Mouse (Mus musculus) midbrain, embryonic 15.5 days (tissue): ENCODE measurements around the gene Arhgap32. TPM values are rescaled to one million over a fixed set of nuclear protein-coding genes. Genes with fewer than 3 reads are reported as not detected.
"Not testable (repeated sequence)": the region's sequence is repeated elsewhere in the genome, so short reads cannot be mapped to it uniquely, and the experiment has no call there.

Source experiments
- ATAC-seq: fragments of 200-750 bp; cut with Nextera tagmentation; replicated peaks from 2 replicates; pipeline ENCODE4 v1.8.0; 2017; ENCODE audit warnings: moderate TSS enrichment
- H3K27ac ChIP-seq: fragments of 300-500 bp; sonication (generic); 2 replicates; pipeline ENCODE4 v1.5.1; 2015; ENCODE audit warnings: mild to moderate bottlenecking, inconsistent platforms
- H3K27me3 ChIP-seq: fragments of 300-500 bp; sonication (generic); replicated peaks from 2 replicates; pipeline ENCODE4 v1.6.1; 2015; ENCODE audit warnings: inconsistent platforms
- H3K36me3 ChIP-seq: fragments of 300-500 bp; sonication (generic); replicated peaks from 2 replicates; pipeline ENCODE4 v1.6.1; 2015; ENCODE audit warnings: inconsistent platforms
- H3K4me1 ChIP-seq: fragments of 300-500 bp; sonication (generic); 2 replicates; pipeline ENCODE4 v1.6.1; 2015; ENCODE audit warnings: inconsistent platforms
- H3K4me2 ChIP-seq: fragments of 300-500 bp; sonication (generic); 2 replicates; pipeline ENCODE4 v1.6.1; 2015; ENCODE audit warnings: inconsistent platforms, mild to moderate bottlenecking, moderate library complexity
- H3K4me3 ChIP-seq: fragments of 300-500 bp; sonication (generic); 2 replicates; pipeline ENCODE4 v1.5.1; 2015; ENCODE audit warnings: mild to moderate bottlenecking, inconsistent platforms
- H3K9ac ChIP-seq: fragments of 300-500 bp; sonication (generic); 2 replicates; pipeline ENCODE4 v1.6.1; 2015; ENCODE audit warnings: mild to moderate bottlenecking, inconsistent platforms
- H3K9me3 ChIP-seq: fragments of 300-500 bp; sonication (generic); 2 replicates; pipeline ENCODE4 v1.6.1; 2016; ENCODE audit warnings: inconsistent platforms
- WGBS: fragments of 180-500 bp; shearing (Covaris S2); methylation state at CpG from one replicate; pipeline ENCODE4 v1.1.7; 2015; ENCODE audit warnings: mixed read lengths; 5-methylcytosine and 5-hydroxymethylcytosine counted together
- polyA plus RNA-seq: library from polyadenylated mRNA; unstranded; fragments of >200 nt; fragmentation: Nextera tagmentation; extraction: Ambion mirVana; gene quantifications from 2 replicates; pipeline ENCODE4 v1.2.1, GENCODE M21; 2015

Arhgap32 gene
- polyA plus RNA-seq, 1 experiment from 2014 or later, result 13.3 TPM

GRCm38 (mm10) chr9:32142834-32143233, 26.9 kb downstream of the Arhgap32 start:
- Histone ChIP-seq H3K4me3 (no peak overlapping the region), H3K9me3 (no peaks in the 10 kb centered on the region), H3K4me1 (0 out of 2 replicates have a peak, but pooled peaks cover 13% of the 10 kb centered on the region), H3K4me2 (no peak overlapping the region), H3K27me3 (no peaks in the 10 kb centered on the region), H3K9ac (no peak overlapping the region), H3K27ac (no peak overlapping the region), H3K36me3 (no peaks in the 10 kb centered on the region)
- no peak for ATAC-seq
- 80% methylated on average over 3 of the region's 3 CpGs for WGBS

- H3K4me2 ChIP-seq, result no peak overlapping the region
- no peak for ATAC-seq
- no peak overlapping the region for H3K27ac ChIP-seq
- WGBS, result 86% methylated on average over 3 of the region's 3 CpGs
- no peaks in the 10 kb centered on the region for H3K27me3 ChIP-seq
- H3K4me1 ChIP-seq, result 0 out of 2 replicates have a peak, but pooled peaks cover 13% of the 10 kb centered on the region
- no peak overlapping the region for H3K9ac ChIP-seq
- H3K4me3 ChIP-seq, result no peak overlapping the region
- H3K9me3 ChIP-seq, result no peaks in the 10 kb centered on the region
- H3K36me3 ChIP-seq, result no peaks in the 10 kb centered on the region
These were observed 27.5 kb downstream of the Arhgap32 start for GRCm38 (mm10) chr9:32143451-32143850.

DNA sequence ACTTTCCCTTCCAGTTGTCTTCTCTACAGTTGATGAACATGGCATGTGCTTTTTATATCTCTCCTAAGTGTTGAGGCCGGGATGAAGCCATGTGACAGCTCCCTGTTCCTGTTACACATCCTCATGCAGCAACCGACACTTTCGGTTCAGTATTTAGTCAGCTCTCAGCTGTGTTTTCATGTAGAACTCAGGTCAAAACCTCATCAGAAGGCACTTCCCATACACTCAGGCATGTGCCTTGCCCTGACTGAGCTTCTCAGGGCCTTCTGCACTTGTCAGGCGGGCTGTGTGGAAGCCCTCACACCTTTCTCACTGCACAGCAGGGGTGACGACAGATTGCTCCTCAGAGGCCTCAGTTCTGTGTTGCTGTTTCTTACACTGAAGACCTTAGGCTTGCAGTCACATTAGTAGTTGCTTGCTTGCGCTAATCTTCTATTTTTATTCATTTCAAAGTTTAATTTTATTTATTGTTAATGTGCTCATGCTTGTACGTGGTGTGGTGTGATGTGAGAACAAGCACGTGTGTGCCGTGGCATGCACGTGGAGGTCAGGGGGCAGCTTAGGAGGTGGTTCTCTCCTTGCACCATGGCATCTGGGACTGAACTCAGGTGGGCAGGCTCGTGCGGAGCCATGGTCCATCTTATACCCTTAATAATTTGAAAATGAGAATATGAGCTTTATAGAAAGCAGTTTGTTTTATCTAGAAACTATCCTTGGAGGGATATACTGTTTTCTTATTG, 30.5 kb downstream of the Arhgap32 start:
- no peaks in the 10 kb centered on the region for H3K27me3 ChIP-seq
- 0 out of 2 replicates have a peak, but pooled peaks cover 13% of the 10 kb centered on the region for H3K4me1 ChIP-seq
- 81% methylated on average over 12 of the region's 12 CpGs for WGBS
- H3K4me3 ChIP-seq, result no peak overlapping the region
- no peak for ATAC-seq
- no peaks in the 10 kb centered on the region for H3K9me3 ChIP-seq
- no peaks in the 10 kb centered on the region for H3K36me3 ChIP-seq
- H3K4me2 ChIP-seq, result no peak overlapping the region
- 0 out of 2 replicates have a peak overlapping the region, but pooled peaks have one; percentile 29 for H3K27ac ChIP-seq
- H3K9ac ChIP-seq, result no peak overlapping the region

- Histone ChIP-seq H3K4me3 (no peak overlapping the region), H3K36me3 (no peaks in the 10 kb centered on the region), H3K9me3 (no peaks in the 10 kb centered on the region), H3K4me1 (0 out of 2 replicates have a peak, but pooled peaks cover 13% of the 10 kb centered on the region), H3K4me2 (no peak overlapping the region), H3K9ac (no peak overlapping the region), H3K27ac (no peak overlapping the region), H3K27me3 (no peaks in the 10 kb centered on the region)
- no peak for ATAC-seq
- 88% methylated on average over 3 of the region's 3 CpGs for WGBS
These were observed 33.3 kb downstream of the Arhgap32 start for GRCm38 (mm10) chr9:32149241-32149640.

GRCm38 (mm10) chr9:32149836-32150642, 34.1 kb downstream of the Arhgap32 start:
- no peaks in the 10 kb centered on the region for H3K36me3 ChIP-seq
- no peaks in the 10 kb centered on the region for H3K9me3 ChIP-seq
- no peak overlapping the region for H3K9ac ChIP-seq
- H3K27ac ChIP-seq, result no peak overlapping the region
- ATAC-seq, result no peak
- no peaks in the 10 kb centered on the region for H3K27me3 ChIP-seq
- H3K4me3 ChIP-seq, result no peak overlapping the region
- no peak overlapping the region for H3K4me2 ChIP-seq
- 0 out of 2 replicates have a peak, but pooled peaks cover 13% of the 10 kb centered on the region for H3K4me1 ChIP-seq
- WGBS, result 94% methylated on average over 11 of the region's 11 CpGs

DNA sequence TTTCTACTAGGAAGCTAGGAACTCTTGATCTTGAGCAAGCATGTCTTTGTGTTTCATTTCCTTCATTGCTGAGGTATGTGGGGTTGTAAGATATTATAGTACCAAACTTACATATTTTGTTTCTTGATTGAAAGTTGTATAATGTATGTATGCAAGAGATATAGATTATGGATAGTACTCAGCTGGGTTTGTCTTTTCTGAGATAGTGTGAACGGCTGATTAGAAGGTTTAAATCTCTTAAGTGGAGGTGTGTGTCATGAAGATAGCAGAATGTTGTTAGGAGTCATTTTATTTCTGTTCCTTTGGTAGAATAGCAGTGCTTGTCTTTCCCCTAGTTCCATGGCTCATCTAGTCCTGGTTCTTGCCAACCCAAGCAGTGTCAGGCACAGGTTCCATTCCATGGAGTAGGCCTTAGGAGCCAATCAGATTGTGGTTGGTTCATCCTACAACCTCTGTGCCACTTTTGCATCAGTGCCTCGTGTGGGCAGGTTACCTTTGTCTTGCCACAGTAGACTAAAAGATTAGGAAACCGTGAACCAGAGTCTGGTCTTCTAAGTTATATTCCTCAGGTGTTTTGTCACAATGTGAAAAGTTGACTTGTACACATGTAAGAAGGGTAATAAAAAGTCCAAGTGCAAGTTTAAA, 38.9 kb downstream of the Arhgap32 start:
- Histone ChIP-seq H3K36me3 (no peaks in the 10 kb centered on the region), H3K4me3 (no peak overlapping the region), H3K4me2 (no peak overlapping the region), H3K9me3 (no peaks in the 10 kb centered on the region), H3K4me1 (no peaks in the 10 kb centered on the region), H3K9ac (no peak overlapping the region), H3K27ac (no peak overlapping the region), H3K27me3 (no peaks in the 10 kb centered on the region)
- WGBS, result 86% methylated on average over 3 of the region's 3 CpGs
- no peak for ATAC-seq

DNA sequence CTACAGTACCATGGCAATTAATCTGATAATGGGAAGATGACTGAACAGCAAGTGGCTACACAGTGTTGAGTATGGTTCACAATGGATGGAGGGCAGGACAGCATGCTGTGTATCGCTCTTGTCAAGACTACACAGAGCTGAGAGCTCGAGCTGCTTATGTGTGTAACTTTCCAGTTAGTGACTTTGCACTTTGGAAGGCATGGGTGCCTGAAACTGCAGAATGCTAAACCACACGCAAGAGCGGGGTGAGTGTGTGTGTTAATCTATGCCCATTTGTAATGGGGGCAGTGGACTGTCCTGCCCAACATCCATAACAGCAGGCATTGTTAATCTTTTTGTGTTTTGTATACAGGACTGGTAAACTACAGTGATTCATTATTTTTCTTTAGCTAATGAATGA, 40.8 kb downstream of the Arhgap32 start:
- WGBS, result 77% methylated on average over 4 of the region's 4 CpGs
- no peak for ATAC-seq
- Histone ChIP-seq H3K4me2 (no peak overlapping the region), H3K27ac (no peak overlapping the region), H3K36me3 (no peaks in the 10 kb centered on the region), H3K4me3 (no peak overlapping the region), H3K9ac (no peak overlapping the region), H3K27me3 (no peaks in the 10 kb centered on the region), H3K4me1 (no peaks in the 10 kb centered on the region), H3K9me3 (no peaks in the 10 kb centered on the region)

GRCm38 (mm10) chr9:32157201-32157600, 41.3 kb downstream of the Arhgap32 start:
- no peak for ATAC-seq

GRCm38 (mm10) chr9:32158837-32159543, 43.1 kb downstream of the Arhgap32 start:
- peak; percentile 87 for ATAC-seq
- no peak overlapping the region for H3K9ac ChIP-seq
- no peak overlapping the region for H3K27ac ChIP-seq
- H3K4me3 ChIP-seq, result no peak overlapping the region
- H3K27me3 ChIP-seq, result no peaks in the 10 kb centered on the region
- WGBS, result 26% methylated on average over 3 of the region's 3 CpGs
- no peak overlapping the region for H3K4me2 ChIP-seq
- H3K9me3 ChIP-seq, result no peaks in the 10 kb centered on the region
- H3K4me1 ChIP-seq, result no peaks in the 10 kb centered on the region
- no peaks in the 10 kb centered on the region for H3K36me3 ChIP-seq

More at GRCm38 (mm10) chr9:32157201-32157600, 41.3 kb downstream of the Arhgap32 start:
- H3K27me3 ChIP-seq, result no peaks in the 10 kb centered on the region
- no peak overlapping the region for H3K4me2 ChIP-seq
- H3K9me3 ChIP-seq, result no peaks in the 10 kb centered on the region
- 74% methylated on average over 3 of the region's 3 CpGs for WGBS
- no peak overlapping the region for H3K27ac ChIP-seq
- H3K4me3 ChIP-seq, result no peak overlapping the region
- no peaks in the 10 kb centered on the region for H3K36me3 ChIP-seq
- no peak overlapping the region for H3K9ac ChIP-seq
- H3K4me1 ChIP-seq, result no peaks in the 10 kb centered on the region

DNA sequence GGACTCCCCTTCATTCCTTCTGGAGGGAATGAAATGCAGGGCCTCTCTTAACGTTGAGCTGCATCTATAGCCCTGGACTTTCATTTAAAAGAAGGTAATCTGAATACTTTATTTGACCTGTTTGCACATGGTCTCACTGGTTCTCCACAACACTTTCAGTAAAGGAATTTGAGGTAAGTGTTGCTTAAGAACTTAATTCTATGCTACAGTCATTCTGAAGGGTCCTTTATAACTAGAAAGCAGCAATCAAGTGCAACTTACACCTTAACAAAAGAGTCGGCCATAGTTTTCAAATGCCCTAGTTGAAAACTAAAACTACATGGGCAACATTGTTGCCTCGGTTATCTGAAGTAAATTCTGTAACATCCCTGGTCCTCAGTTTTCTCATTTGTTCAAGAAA, 43.8 kb downstream of the Arhgap32 start:
- Histone ChIP-seq H3K9ac (no peak overlapping the region), H3K4me2 (no peak overlapping the region), H3K4me1 (no peaks in the 10 kb centered on the region), H3K9me3 (no peaks in the 10 kb centered on the region), H3K27me3 (no peaks in the 10 kb centered on the region), H3K4me3 (no peak overlapping the region), H3K27ac (no peak overlapping the region), H3K36me3 (no peaks in the 10 kb centered on the region)
- no peak for ATAC-seq
- WGBS, result 80% methylated on average over 3 of the region's 3 CpGs

DNA sequence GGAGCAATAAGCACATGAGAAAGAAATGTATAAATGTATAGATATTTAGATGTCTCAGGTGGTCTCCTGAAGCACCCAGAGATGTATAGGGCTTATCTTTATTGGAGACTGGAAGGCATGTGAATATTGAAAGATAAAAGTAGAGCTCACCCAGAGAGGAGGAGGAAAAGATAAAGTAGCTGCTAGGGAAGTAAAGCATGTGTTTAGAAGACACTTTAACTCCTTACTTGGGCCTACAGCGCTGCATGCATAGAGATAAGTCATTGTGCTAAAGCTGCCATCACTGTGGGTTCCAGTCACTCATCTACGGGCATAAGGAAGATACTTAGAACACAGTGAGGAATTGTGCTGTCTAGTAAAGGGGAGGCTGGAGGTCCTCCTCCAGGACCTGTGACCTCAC, 46.9 kb downstream of the Arhgap32 start:
- 88% methylated on average over 2 of the region's 2 CpGs for WGBS
- Histone ChIP-seq H3K4me1 (no peaks in the 10 kb centered on the region), H3K27me3 (no peaks in the 10 kb centered on the region), H3K9ac (no peak overlapping the region), H3K9me3 (no peaks in the 10 kb centered on the region), H3K4me3 (no peak overlapping the region), H3K27ac (no peak overlapping the region), H3K4me2 (no peak overlapping the region), H3K36me3 (no peaks in the 10 kb centered on the region)
- no peak for ATAC-seq

DNA sequence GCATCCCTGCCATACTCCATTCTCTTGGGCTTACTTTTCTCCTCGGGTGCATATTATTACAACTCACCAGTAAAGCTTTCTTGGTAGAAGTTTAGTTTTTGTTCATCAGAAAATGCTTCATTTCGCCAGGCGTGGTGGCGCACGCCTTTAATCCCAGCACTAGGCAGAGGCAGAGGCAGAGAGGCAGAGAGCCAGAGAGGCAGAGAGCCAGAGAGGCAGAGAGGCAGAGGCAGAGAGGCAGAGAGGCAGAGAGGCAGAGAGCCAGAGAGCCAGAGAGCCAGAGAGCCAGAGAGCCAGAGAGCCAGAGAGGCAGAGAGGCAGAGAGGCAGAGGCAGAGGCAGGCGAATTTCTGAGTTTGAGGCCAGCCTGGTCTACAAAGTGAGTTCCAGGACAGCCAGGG, 47.9 kb downstream of the Arhgap32 start:
- H3K27me3 ChIP-seq, H3K9me3 ChIP-seq, H3K27ac ChIP-seq, H3K36me3 ChIP-seq, H3K4me1 ChIP-seq, ATAC-seq, H3K9ac ChIP-seq, H3K4me3 ChIP-seq, H3K4me2 ChIP-seq: not testable (repeated sequence)
- WGBS, result 67% methylated on average over 6 of the region's 6 CpGs
